Mouse (Mus musculus) kidney, embryonic 14.5 days (tissue): ENCODE measurements around the gene Kpna6. TPM values are rescaled to one million over a fixed set of nuclear protein-coding genes. Genes with fewer than 3 reads are reported as not detected.

Experiments used
- ATAC-seq: fragments of 200-750 bp; cut with Nextera tagmentation; 2 replicates; pipeline ENCODE4 v1.8.0; 2017; ENCODE audit warnings: moderate number of reproducible peaks, mild to moderate bottlenecking, moderate TSS enrichment, moderate library complexity; ENCODE audit not compliant: low FRiP score, low TSS enrichment
- H3K27ac ChIP-seq: fragments of 300-500 bp; sonication (generic); 2 replicates; pipeline ENCODE4 v1.5.1; 2014; ENCODE audit warnings: low read depth, mild to moderate bottlenecking, low read length, moderate library complexity, mixed read lengths
- H3K27me3 ChIP-seq: fragments of 300-500 bp; sonication (generic); 2 replicates; pipeline ENCODE4 v1.6.1; 2014; ENCODE audit warnings: mild to moderate bottlenecking, low read length; ENCODE audit not compliant: control insufficient read depth, insufficient read depth
- H3K36me3 ChIP-seq: fragments of 300-500 bp; sonication (generic); 2 replicates; pipeline ENCODE4 v1.6.1; 2014; ENCODE audit warnings: low read length, mixed read lengths; ENCODE audit not compliant: control insufficient read depth, insufficient read depth
- H3K4me1 ChIP-seq: fragments of 300-500 bp; sonication (generic); 2 replicates; pipeline ENCODE4 v1.6.1; 2014; ENCODE audit warnings: low read length, mixed read lengths; ENCODE audit not compliant: control insufficient read depth, insufficient read depth
- H3K4me2 ChIP-seq: fragments of 300-500 bp; sonication (generic); replicated peaks from 2 replicates; pipeline ENCODE4 v1.6.1; 2014; ENCODE audit warnings: low read depth, mild to moderate bottlenecking, low read length
- H3K4me3 ChIP-seq: fragments of 300-500 bp; sonication (generic); 2 replicates; pipeline ENCODE4 v1.5.1; 2014; ENCODE audit warnings: mild to moderate bottlenecking, low read length
- H3K9ac ChIP-seq: fragments of 300-500 bp; sonication (generic); 2 replicates; pipeline ENCODE4 v1.6.1; 2014; ENCODE audit warnings: low read depth, mild to moderate bottlenecking, low read length, moderate library complexity
- H3K9me3 ChIP-seq: fragments of 300-500 bp; sonication (generic); 2 replicates; pipeline ENCODE4 v1.6.1; 2016; ENCODE audit warnings: low read length; ENCODE audit not compliant: control insufficient read depth
- WGBS: fragments of 180-500 bp; shearing (Covaris S2); extraction: QIAGEN DNeasy Blood & Tissue Kit; methylation state at CpG from one replicate; pipeline ENCODE4 v1.1.7; 2014; 5-methylcytosine and 5-hydroxymethylcytosine counted together
- polyA plus RNA-seq: library from polyadenylated mRNA; unstranded; fragments of >200 nt; fragmentation: Nextera tagmentation; extraction: Ambion mirVana; gene quantifications from 2 replicates; pipeline ENCODE4 v1.2.1, GENCODE M21; 2014

Kpna6 gene
- polyA plus RNA-seq, 1 experiment from 2014 or later, result 14.7 TPM

DNA sequence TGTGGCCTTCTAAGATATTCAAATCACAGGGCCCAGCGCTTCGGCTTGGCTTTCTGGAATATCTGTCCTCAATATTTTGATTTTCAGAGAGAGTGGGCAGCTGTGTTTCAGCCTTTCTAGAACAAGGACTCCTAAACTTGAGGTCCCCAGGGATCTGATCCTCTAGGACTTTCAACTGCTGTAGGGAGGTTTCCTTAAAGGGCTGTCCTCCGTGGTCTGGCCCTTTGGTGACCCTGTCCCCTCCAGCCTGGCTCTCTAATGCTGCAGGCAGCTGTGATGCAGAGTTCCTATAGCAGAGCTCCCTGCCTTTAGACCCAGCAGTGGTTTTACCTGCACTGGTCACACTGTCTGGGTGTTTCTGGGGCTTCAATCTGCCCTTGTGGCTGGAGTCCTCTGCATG lies 55.9 kb downstream of the Kpna6 start:
- WGBS, result 87% methylated on average over 3 of the region's 3 CpGs
- H3K9ac ChIP-seq, result no peak overlapping the region
- no peak overlapping the region for H3K4me2 ChIP-seq
- H3K4me1 ChIP-seq, result peaks cover 8% of the 10 kb centered on the region; the same call in 1 of the 2 replicates
- no peaks in the 10 kb centered on the region for H3K27me3 ChIP-seq
- no peak overlapping the region for H3K4me3 ChIP-seq
- H3K27ac ChIP-seq, result no peak overlapping the region
- H3K9me3 ChIP-seq, result no peaks in the 10 kb centered on the region
- peaks cover 15% of the 10 kb centered on the region; the same call in 1 of the 2 replicates for H3K36me3 ChIP-seq
- ATAC-seq, result no peak

DNA sequence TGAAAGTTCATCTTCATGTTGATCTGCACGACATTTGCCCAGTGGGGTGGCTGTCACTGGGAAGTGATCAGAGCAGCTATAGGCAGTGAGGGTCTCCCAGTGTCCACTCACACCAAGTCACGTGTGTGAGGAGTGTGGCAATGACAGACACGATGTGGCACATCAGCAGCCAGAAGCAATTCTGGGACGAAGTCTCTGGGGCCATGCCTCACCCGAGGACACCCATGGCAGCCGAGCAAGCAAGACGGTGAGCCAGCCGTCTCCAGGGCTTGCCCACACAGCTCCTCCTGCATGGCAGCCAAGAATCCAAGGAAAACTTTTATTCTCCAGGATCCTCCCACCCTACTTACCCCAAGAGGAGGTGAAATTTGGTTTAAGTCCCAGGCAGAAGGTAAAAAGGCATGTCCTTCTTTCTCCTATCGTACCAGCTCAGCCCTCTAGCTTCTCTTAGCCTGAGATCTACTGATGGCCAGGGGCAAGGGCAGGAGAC lies 56.7 kb downstream of the Kpna6 start:
- Histone ChIP-seq H3K4me3 (no peak overlapping the region), H3K9me3 (no peaks in the 10 kb centered on the region), H3K27me3 (no peaks in the 10 kb centered on the region), H3K36me3 (peaks cover 15% of the 10 kb centered on the region; the same call in 1 of the 2 replicates), H3K4me2 (no peak overlapping the region), H3K9ac (no peak overlapping the region), H3K27ac (no peak overlapping the region), H3K4me1 (peaks cover 8% of the 10 kb centered on the region; the same call in 1 of the 2 replicates)
- 90% methylated on average over 9 of the region's 9 CpGs for WGBS
- ATAC-seq, result no peak

DNA sequence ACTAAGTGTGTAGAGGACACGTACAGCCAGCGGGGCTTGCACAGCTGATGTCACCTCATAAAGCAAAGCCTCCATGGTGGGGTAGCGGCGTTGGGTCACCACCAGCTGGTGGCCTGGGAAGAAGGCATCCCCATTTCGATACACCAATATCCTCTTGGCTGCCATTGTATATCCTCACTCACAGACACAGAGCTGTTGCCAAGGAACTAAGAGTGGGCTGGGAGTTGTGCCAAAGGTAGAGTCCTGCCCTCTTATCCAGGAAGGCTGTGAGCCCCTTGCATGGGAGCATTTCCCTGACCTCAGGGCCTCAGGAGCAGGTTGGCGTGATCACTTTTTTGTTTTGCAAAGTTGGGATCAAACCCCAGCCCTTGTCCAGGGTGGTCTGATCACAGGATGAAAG lies 58.5 kb downstream of the Kpna6 start, which contains the start of gene Dcdc2b:
Gene Dcdc2b, minus strand, starts transcription at position 165 of the 400 bp plus-strand sequence.
- no peak for ATAC-seq
- peaks cover 22% of the 10 kb centered on the region for H3K36me3 ChIP-seq

DNA sequence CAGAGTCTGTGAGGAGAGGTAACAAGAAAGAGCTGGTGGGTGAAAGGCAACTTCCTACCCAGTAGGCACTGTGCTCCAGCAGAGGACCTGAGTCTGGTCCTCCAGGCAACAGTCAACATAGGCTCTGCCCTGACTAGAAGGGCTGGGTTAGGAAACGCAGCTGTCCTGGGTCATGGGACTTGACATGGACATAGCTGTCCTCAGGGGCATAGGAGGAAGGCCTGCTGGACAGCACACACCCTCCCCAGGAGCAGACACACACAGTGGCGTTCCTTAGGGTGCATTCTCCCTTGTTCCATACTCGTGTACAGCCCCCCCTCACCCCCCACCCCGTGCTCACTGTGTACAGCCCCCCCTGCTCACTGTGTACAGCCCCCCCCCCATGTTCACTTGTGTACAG lies 62.1 kb downstream of the Kpna6 start:
- WGBS, result 78% methylated on average over 4 of the region's 4 CpGs
- no peak overlapping the region for H3K27ac ChIP-seq
- no peaks in the 10 kb centered on the region for H3K4me1 ChIP-seq
- no peaks in the 10 kb centered on the region for H3K9me3 ChIP-seq
- no peaks in the 10 kb centered on the region for H3K27me3 ChIP-seq
- H3K4me2 ChIP-seq, result no peak overlapping the region
- no peak for ATAC-seq
- H3K36me3 ChIP-seq, result peaks cover 28% of the 10 kb centered on the region
- no peak overlapping the region for H3K9ac ChIP-seq
- H3K4me3 ChIP-seq, result no peak overlapping the region

More for the DNA sequence above, 58.5 kb downstream of the Kpna6 start, which contains the start of gene Dcdc2b:
- H3K9me3 ChIP-seq, result no peaks in the 10 kb centered on the region
- no peak within 1 kb of the TSS for H3K27ac ChIP-seq
- no peak within 1 kb of the TSS for H3K4me2 ChIP-seq
- no peak within 1 kb of the TSS for H3K9ac ChIP-seq
- H3K27me3 ChIP-seq, result no peaks in the 10 kb centered on the region
- 87% methylated on average over 6 of the region's 6 CpGs for WGBS
- no peak within 1 kb of the TSS for H3K4me3 ChIP-seq
- H3K4me1 ChIP-seq, result peaks cover 8% of the 10 kb centered on the region; the same call in 1 of the 2 replicates

DNA sequence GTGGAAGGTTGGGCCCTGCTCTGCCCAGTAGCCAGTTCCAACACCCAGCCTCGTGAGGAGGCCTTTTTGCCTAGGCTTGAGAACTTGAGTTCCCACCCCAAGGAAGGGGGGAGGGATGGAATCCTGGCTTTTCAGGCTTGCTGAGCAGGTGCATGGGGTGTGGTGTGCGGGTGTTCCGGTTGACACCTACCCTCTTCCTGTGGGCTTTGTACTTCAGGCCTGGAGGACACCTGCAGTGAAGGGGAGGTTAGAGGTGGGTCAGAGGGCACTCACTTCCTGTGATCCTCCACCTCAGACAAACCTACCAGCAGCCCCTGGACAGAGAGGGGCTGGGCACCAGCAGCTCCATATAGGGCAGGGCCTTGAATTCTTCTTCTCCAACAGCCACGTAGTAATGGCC lies 62.5 kb downstream of the Kpna6 start:
- WGBS, result 68% methylated on average over 4 of the region's 4 CpGs
- H3K4me2 ChIP-seq, result no peak overlapping the region
- no peak overlapping the region for H3K4me3 ChIP-seq
- no peak for ATAC-seq
- no peaks in the 10 kb centered on the region for H3K4me1 ChIP-seq
- no peak overlapping the region for H3K9ac ChIP-seq
- H3K9me3 ChIP-seq, result no peaks in the 10 kb centered on the region
- no peak overlapping the region for H3K27ac ChIP-seq
- H3K27me3 ChIP-seq, result no peaks in the 10 kb centered on the region
- H3K36me3 ChIP-seq, result peaks cover 32% of the 10 kb centered on the region

DNA sequence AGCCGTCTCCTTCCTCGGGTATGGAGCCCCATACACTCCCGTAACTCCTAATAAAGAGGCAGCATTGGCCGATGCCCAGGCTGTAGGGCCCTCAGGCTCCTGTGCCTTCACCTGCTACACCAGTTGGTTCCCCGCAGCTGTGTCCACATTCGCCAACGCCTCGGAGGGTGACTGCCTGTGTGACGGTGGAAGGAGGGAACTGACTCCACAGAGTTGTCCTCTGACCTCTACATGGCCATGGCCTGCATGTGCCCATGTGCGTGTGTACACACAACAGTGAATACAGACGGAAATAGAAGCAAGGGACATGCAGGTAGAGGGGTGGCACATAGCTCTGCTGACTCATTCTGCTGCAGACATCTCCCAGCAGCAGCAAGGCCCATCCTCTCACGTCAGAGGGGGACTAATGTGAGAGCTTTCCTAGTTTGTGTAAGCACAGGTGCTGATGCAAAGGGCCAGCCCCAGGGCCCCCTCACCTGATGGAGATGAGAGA lies 63.4 kb downstream of the Kpna6 start:
- Histone ChIP-seq H3K4me2 (no peak overlapping the region), H3K9me3 (no peaks in the 10 kb centered on the region), H3K4me3 (no peak overlapping the region), H3K4me1 (no peaks in the 10 kb centered on the region), H3K27ac (no peak overlapping the region), H3K27me3 (no peaks in the 10 kb centered on the region), H3K36me3 (peaks cover 39% of the 10 kb centered on the region), H3K9ac (no peak overlapping the region)
- WGBS, result 78% methylated on average over 12 of the region's 12 CpGs
- peak; percentile 25 for ATAC-seq

DNA sequence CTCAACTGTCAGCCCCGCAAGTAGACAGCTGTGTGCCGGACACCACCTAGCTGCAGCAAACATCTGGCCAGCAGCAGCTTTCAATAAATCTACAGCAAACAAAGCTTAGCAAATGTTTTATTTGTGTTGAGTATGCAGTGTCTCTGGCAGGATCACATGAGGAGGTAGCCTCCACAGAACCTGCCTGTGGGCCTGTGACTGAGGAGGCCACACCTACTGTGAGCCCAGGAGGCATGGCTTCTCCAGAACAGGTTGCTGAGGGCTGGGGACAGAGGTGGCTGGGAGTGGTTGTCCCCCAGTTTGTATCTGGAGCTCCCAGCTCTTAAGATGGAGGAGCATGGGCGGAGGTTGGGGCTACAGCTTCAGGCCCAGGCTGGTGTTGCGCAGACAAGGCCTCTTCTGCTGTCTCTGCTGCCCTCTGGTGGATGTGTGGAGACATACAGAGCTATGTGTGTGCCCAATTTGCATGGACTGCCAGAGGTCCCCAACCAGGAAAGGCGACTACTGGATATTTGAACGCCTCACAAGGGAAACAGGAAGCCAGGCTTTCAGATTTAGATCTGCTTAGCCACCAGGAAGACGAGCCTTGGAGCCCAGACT lies 64.0 kb downstream of the Kpna6 start:
- H3K9me3 ChIP-seq, result no peaks in the 10 kb centered on the region
- WGBS, result 32% methylated on average over 7 of the region's 7 CpGs
- no peak overlapping the region for H3K4me3 ChIP-seq
- no peaks in the 10 kb centered on the region for H3K27me3 ChIP-seq
- H3K4me2 ChIP-seq, result no peak overlapping the region
- H3K27ac ChIP-seq, result no peak overlapping the region
- no peak overlapping the region for H3K9ac ChIP-seq
- no peaks in the 10 kb centered on the region for H3K4me1 ChIP-seq
- peak; percentile 79 for ATAC-seq
- peaks cover 46% of the 10 kb centered on the region for H3K36me3 ChIP-seq

DNA sequence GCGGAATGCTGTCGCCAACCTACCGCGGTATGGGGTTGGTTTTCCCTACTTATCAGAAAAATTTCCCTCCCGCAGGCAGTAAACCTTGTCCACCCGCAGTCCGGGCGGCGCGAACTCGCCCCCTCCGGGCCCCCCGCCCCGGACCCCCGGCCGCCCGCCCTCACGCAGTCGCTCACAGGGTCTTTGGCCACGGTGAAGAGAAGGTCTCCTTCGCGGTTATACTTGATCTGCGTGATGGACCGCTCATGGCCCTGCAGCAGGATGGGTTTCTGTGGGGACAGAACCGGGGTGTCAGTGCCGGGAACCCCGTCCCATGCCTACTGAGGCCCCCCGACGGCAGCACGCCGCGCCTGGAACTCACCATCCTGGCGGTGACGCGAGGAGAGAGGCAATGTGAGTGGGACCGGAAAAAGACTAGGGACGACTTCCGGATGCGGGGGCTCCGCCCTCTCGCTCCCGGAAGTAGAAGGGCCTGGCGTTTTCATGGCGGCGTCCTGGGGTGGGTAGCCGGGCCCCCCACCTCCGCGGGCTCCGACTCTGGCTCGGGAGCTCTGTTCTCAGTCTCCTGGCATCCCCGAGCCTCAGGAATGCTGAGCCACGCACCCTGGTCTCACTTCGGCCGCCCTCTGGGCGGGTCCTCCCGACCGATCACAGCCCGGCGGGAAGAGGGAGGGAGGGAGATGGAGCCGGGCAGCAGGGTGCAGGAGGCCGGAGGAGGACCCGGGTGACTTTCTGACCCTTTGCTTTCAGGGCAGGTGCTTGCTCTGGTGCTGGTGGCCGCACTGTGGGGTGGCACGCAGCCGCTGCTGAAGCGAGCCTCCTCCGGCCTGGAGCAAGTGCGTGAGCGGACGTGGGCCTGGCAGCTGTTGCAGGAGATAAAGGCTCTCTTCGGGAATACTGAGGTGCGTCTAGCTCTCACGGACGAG lies 72.1 kb downstream of the Kpna6 start, which contains the start of the genes Eif3i and Tmem234:
Gene Eif3i, minus strand, starts transcription at position 416 of the 926 bp plus-strand sequence.
Gene Tmem234, plus strand, starts transcription at position 436 of the 926 bp plus-strand sequence.
- WGBS, result under 1% methylated on average over 63 of the region's 74 CpGs
- Histone ChIP-seq H3K4me3 (peak within 1 kb of the TSS; percentile 100), H3K4me1 (peaks cover 18% of the 10 kb centered on the region), H3K27me3 (no peaks in the 10 kb centered on the region), H3K9ac (peak within 1 kb of the TSS; percentile 92), H3K4me2 (peak within 1 kb of the TSS; percentile 92), H3K36me3 (peaks cover 47% of the 10 kb centered on the region), H3K9me3 (no peaks in the 10 kb centered on the region), H3K27ac (peak within 1 kb of the TSS; percentile 71)
- ATAC-seq, result peak; percentile 85
